Mouse (Mus musculus) midbrain, embryonic 10.5 days (tissue): ENCODE data around the gene Adgre5. TPM values are rescaled to one million over a fixed set of nuclear protein-coding genes. Genes with fewer than 3 reads are reported as not detected.
A peak's percentile ranks its signal among the peaks of the same experiment; 100 is the strongest.

Source experiments
- DNase-seq: peaks from one replicate; pipeline ENCODE4 v3.0.0-alpha.2; 2017; ENCODE audit warnings: low spot score
- H3K27ac ChIP-seq: fragments of 300-500 bp; sonication (generic); replicated peaks from 2 replicates; pipeline ENCODE4 v1.5.1; 2016; ENCODE audit warnings: mild to moderate bottlenecking
- H3K27me3 ChIP-seq: fragments of 300-500 bp; sonication (generic); 2 replicates; pipeline ENCODE4 v1.6.1; 2016; ENCODE audit warnings: low read depth, mild to moderate bottlenecking; ENCODE audit not compliant: poor library complexity, severe bottlenecking
- H3K36me3 ChIP-seq: fragments of 300-500 bp; sonication (generic); 2 replicates; pipeline ENCODE4 v1.6.1; 2016; ENCODE audit warnings: mild to moderate bottlenecking, moderate library complexity
- H3K4me1 ChIP-seq: fragments of 300-500 bp; sonication (generic); 2 replicates; pipeline ENCODE4 v1.6.1; 2016
- H3K4me3 ChIP-seq: fragments of 300-500 bp; sonication (generic); 2 replicates; pipeline ENCODE4 v1.5.1; 2016; ENCODE audit warnings: mild to moderate bottlenecking, moderate library complexity
- H3K9me3 ChIP-seq: fragments of 300-500 bp; sonication (generic); replicated peaks from 2 replicates; pipeline ENCODE4 v1.6.1; 2016; ENCODE audit warnings: mild to moderate bottlenecking
- WGBS: fragments of 180-500 bp; shearing (Covaris S2); methylation state at CpG from one replicate; pipeline ENCODE4 v1.1.7; 2016; 5-methylcytosine and 5-hydroxymethylcytosine counted together
- polyA plus RNA-seq: library from polyadenylated mRNA; unstranded; fragments of >200 nt; fragmentation: Nextera tagmentation; extraction: Ambion mirVana; gene quantifications from 2 replicates; pipeline ENCODE4 v1.2.1, GENCODE M21; 2016

The Adgre5 gene
- polyA plus RNA-seq, 1 experiment from 2014 or later = 8.0 TPM

DNA sequence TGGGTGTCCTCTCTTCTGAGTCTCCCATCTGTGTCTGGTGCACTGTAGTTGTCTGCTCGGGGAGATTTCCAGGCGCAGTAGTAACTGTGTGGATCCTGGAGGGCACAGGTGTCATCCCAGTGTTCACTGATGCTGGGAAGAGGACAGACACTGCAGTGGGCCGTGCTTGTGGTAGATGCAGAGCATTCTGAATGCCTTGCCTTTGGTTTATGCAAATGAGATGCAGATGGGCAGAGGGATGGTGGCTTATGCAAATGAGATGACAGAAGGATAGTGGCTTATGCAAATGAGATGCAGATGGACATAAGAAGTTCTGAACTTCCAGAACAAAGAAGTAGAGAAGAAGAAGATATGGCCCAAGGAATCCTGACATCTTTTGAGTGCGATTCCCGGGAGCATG lies 9.2 kb downstream of the Adgre5 start:
- no peak for DNase-seq
- Histone ChIP-seq H3K4me3 (no peak overlapping the region), H3K36me3 (no peaks in the 10 kb centered on the region), H3K9me3 (peaks cover 1% of the 10 kb centered on the region; the same call in 1 of the 2 replicates), H3K27ac (no peak overlapping the region), H3K4me1 (peaks cover 7% of the 10 kb centered on the region), H3K27me3 (peaks cover 8% of the 10 kb centered on the region)
- 81% methylated on average over 5 of the region's 5 CpGs for WGBS

GRCm38 (mm10) chr8:83729009-83729807 lies 11.9 kb downstream of the Adgre5 start:
- 85% methylated on average over 11 of the region's 11 CpGs for WGBS
- Histone ChIP-seq H3K27ac (no peak overlapping the region), H3K36me3 (peaks cover 22% of the 10 kb centered on the region), H3K9me3 (no peaks in the 10 kb centered on the region), H3K4me1 (peaks cover 6% of the 10 kb centered on the region), H3K4me3 (no peak overlapping the region), H3K27me3 (peaks cover 7% of the 10 kb centered on the region)
- peak; percentile 45 for DNase-seq

GRCm38 (mm10) chr8:83725521-83726102 lies 15.5 kb downstream of the Adgre5 start:
- 95% methylated on average over 8 of the region's 8 CpGs for WGBS
- no peaks in the 10 kb centered on the region for H3K9me3 ChIP-seq
- H3K27me3 ChIP-seq = no peaks in the 10 kb centered on the region
- no peak overlapping the region for H3K27ac ChIP-seq
- no peaks in the 10 kb centered on the region for H3K4me1 ChIP-seq
- H3K4me3 ChIP-seq = no peak overlapping the region
- peaks cover 58% of the 10 kb centered on the region for H3K36me3 ChIP-seq
- DNase-seq = no peak

GRCm38 (mm10) chr8:83724697-83725482 lies 16.2 kb downstream of the Adgre5 start:
- H3K27me3 ChIP-seq = no peaks in the 10 kb centered on the region
- H3K9me3 ChIP-seq = no peaks in the 10 kb centered on the region
- peaks cover 65% of the 10 kb centered on the region for H3K36me3 ChIP-seq
- WGBS = 48% methylated on average over 15 of the region's 15 CpGs
- H3K4me3 ChIP-seq = no peak overlapping the region
- peak; percentile 74 for DNase-seq
- no peak overlapping the region for H3K27ac ChIP-seq
- no peaks in the 10 kb centered on the region for H3K4me1 ChIP-seq

- Histone ChIP-seq H3K4me1 (no peaks in the 10 kb centered on the region), H3K9me3 (no peaks in the 10 kb centered on the region), H3K4me3 (no peak overlapping the region), H3K27me3 (no peaks in the 10 kb centered on the region), H3K27ac (no peak overlapping the region), H3K36me3 (peaks cover 76% of the 10 kb centered on the region)
- 91% methylated on average over 11 of the region's 11 CpGs for WGBS
- DNase-seq = no peak
Observed at GRCm38 (mm10) chr8:83723447-83724083, 17.6 kb downstream of the Adgre5 start.

- Histone ChIP-seq H3K4me3 (no peak overlapping the region), H3K4me1 (no peaks in the 10 kb centered on the region), H3K27ac (no peak overlapping the region), H3K9me3 (no peaks in the 10 kb centered on the region), H3K36me3 (peaks cover 76% of the 10 kb centered on the region), H3K27me3 (no peaks in the 10 kb centered on the region)
- WGBS = 92% methylated on average over 12 of the region's 12 CpGs
- no peak for DNase-seq
Observed at GRCm38 (mm10) chr8:83722631-83723030, 18.5 kb downstream of the Adgre5 start.

GRCm38 (mm10) chr8:83721405-83722025 lies 19.6 kb downstream of the Adgre5 start:
- WGBS = 92% methylated on average over 25 of the region's 25 CpGs
- no peak for DNase-seq
- H3K4me1 ChIP-seq = peaks cover 10% of the 10 kb centered on the region
- H3K27ac ChIP-seq = no peak overlapping the region
- no peaks in the 10 kb centered on the region for H3K27me3 ChIP-seq
- peaks cover 76% of the 10 kb centered on the region for H3K36me3 ChIP-seq
- no peaks in the 10 kb centered on the region for H3K9me3 ChIP-seq
- peak overlapping the region; percentile 0; the same call in 1 of the 2 replicates for H3K4me3 ChIP-seq

- Histone ChIP-seq H3K4me3 (no peak overlapping the region), H3K27me3 (no peaks in the 10 kb centered on the region), H3K9me3 (no peaks in the 10 kb centered on the region), H3K36me3 (peaks cover 59% of the 10 kb centered on the region), H3K4me1 (peaks cover 17% of the 10 kb centered on the region), H3K27ac (no peak overlapping the region)
- no peak for DNase-seq
- WGBS = 97% methylated on average over 2 of the region's 2 CpGs
Observed at GRCm38 (mm10) chr8:83719693-83720092, 21.4 kb downstream of the Adgre5 start.

DNA sequence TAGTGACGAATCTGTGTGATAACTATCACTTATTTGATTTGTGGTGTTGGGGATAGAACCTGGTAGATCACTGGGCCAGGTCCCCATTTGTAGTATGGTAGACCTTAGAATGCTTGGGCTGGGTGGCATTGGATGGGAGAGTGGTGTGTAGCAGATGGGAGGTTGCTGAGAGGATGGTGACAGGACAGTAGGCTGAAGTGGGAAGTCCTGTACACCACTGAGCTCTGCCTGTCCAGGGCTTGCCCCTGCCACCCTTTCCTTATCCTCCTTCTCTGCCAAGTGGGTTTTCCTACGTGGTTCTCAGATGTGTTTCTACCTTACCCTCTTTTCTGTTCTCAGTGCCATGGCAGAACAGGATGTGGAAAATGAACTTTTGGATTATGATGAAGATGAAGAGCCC lies 22.1 kb downstream of the Adgre5 start:
- Histone ChIP-seq H3K4me3 (no peak overlapping the region), H3K4me1 (peaks cover 17% of the 10 kb centered on the region), H3K27me3 (no peaks in the 10 kb centered on the region), H3K27ac (no peak overlapping the region), H3K36me3 (peaks cover 52% of the 10 kb centered on the region), H3K9me3 (no peaks in the 10 kb centered on the region)
- DNase-seq = no peak
- 85% methylated on average over 2 of the region's 2 CpGs for WGBS

DNA sequence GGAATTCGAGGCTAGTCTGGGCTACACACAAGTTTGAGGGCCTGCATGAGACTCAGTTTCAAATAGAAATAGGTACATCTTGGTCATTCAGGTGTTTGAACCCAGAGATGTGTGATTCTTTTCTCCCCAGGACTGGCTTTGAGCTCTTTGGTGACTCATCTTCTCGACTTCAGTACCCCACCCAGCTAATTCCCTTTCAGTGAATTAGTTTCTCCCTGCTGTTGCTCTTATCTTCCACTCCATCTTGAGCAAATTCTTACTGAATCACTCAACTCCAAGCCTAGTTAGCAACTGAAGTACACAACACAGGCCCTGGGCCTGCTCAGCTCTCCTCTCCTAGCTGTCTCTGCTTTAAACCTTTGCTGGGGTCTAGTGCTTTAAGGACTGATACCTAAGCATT lies 24.6 kb downstream of the Adgre5 start:
- H3K36me3 ChIP-seq = peaks cover 27% of the 10 kb centered on the region
- 81% methylated on average over 2 of the region's 2 CpGs for WGBS
- H3K27me3 ChIP-seq = no peaks in the 10 kb centered on the region
- no peak for DNase-seq
- H3K4me1 ChIP-seq = peaks cover 17% of the 10 kb centered on the region
- H3K9me3 ChIP-seq = no peaks in the 10 kb centered on the region
- no peak overlapping the region for H3K27ac ChIP-seq
- H3K4me3 ChIP-seq = peak overlapping the region; percentile 78

DNA sequence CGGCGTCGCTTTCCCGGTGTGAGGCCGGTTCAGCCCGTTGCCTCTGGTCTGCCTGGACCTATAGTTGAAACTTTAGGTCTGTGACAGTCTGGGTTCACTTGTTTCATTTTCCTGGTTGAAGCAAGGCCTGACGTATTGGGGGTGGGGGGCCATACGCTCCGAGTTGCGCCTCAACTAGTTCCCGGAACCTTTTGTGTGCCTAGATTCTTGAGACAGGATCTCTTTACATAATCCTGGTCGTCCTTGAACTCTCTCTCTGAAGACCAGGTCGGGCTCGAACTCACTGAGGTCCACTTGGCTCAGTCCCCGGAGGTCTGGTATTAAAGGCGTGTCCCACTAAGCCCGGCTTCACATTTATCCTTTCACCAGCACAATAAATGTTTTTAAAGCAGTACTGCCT lies 25.4 kb downstream of the Adgre5 start:
- Histone ChIP-seq H3K4me3 (peak overlapping the region; percentile 78), H3K27me3 (no peaks in the 10 kb centered on the region), H3K27ac (peak overlapping the region; percentile 96), H3K36me3 (peaks cover 19% of the 10 kb centered on the region), H3K4me1 (peaks cover 17% of the 10 kb centered on the region), H3K9me3 (no peaks in the 10 kb centered on the region)
- WGBS = 2% methylated on average over 17 of the region's 17 CpGs
- DNase-seq = no peak

- Histone ChIP-seq H3K9me3 (no peaks in the 10 kb centered on the region), H3K4me1 (peaks cover 17% of the 10 kb centered on the region), H3K27me3 (no peaks in the 10 kb centered on the region), H3K36me3 (peaks cover 13% of the 10 kb centered on the region), H3K27ac (peak within 1 kb of the TSS; percentile 96), H3K4me3 (peak within 1 kb of the TSS; percentile 78)
- WGBS = under 1% methylated on average over 63 of the region's 63 CpGs
- peak; percentile 93 for DNase-seq
Observed at GRCm38 (mm10) chr8:83715031-83715690, 26.0 kb downstream of the Adgre5 start, which contains the start of gene Ddx39. Ddx39 (plus strand) TSS chr8:83715177.
